Mouse (Mus musculus): ENCODE results near the gene E2f2.

E2f2 gene

GRCm38 (mm10) chr4:136240123-136240522, 67.9 kb downstream of the E2f2 start:
- DNase-seq (ENCODE audit: extremely low spot score, low spot score), result no peak

- no peak for DNase-seq (ENCODE audit: extremely low spot score, low spot score)
Measured at GRCm38 (mm10) chr4:136240955-136241354, 68.8 kb downstream of the E2f2 start.

- DNase-seq (ENCODE audit: extremely low spot score, low spot score), result no peak
Measured at GRCm38 (mm10) chr4:136242065-136242703, 70.0 kb downstream of the E2f2 start.

- DNase-seq (ENCODE audit: extremely low spot score, low spot score), result no peak
Measured at GRCm38 (mm10) chr4:136242728-136243127, 70.5 kb downstream of the E2f2 start.

GRCm38 (mm10) chr4:136244208-136244607, 72.0 kb downstream of the E2f2 start:
- DNase-seq (ENCODE audit: extremely low spot score, low spot score), result no peak
